Mouse (Mus musculus) megakaryocyte progenitor cell, adult 5-6 weeks (primary cell): ENCODE data around the gene Lmo7. TPM values are rescaled to one million over a fixed set of nuclear protein-coding genes. Genes with fewer than 3 reads are reported as not detected.
A peak's percentile ranks its signal among the peaks of the same experiment; 100 is the strongest.

Experiments
- ATAC-seq: replicated peaks from 2 replicates; pipeline ENCODE4 v1.8.0; 2016; ENCODE audit warnings: mild to moderate bottlenecking, moderate TSS enrichment, inconsistent platforms; ENCODE audit not compliant: poor library complexity
- total RNA-seq, 2 experiments: library from RNA; stranded (forward) in 1 of 2; stranded (reverse) in 1 of 2; fragments of 157-497, 149-512 nt in 1 of 2; fragments of 200-1000 nt in 1 of 2; gene quantifications; 2 replicates each; pipeline versions ENCODE4 v1.2.3 to v1.2.4; 2015 to 2017

Gene Lmo7
- total RNA-seq, 2 experiments from 2014 or later, result 0.44 to 0.54 TPM

DNA sequence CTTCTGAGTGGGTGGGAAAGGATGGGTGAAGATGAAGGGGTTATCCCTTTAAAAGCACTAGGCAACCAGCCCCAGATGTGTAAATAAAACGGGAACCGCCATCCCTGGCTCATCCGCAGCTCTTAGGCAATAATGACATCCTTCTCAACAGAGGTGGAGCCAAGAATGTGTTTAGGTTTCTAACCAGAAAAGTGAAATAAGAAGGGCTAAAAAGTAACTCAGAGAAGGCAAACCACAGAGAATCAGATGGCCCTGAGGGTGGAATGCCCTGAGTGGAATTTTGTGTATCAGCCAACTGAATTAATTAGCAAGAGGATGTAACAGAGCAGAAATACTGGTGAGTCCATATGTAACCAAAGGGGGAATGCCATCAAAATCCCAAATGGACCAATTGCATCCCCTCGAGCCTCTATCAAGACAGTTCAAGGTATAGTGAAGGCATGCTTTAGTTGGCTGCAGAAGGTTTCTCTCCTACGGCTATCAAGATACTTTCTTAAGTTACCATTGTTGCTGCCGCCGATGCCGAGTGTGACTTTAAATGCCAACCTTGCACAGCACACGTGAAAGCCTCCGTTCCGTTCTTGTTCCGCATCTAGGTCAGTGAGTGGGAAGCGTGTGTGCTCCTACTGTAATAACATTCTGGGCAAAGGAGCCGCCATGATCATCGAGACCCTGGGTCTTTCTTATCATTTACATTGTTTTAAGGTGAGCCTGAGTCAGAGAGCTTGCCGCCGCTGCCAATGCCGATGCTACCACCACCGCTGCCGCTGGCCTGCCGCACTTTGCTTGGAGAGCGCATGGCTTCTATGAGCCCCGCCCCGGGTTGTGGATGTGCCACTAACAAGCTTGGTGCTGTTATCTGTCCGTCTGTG lies 201.1 kb downstream of the Lmo7 start:
- ATAC-seq, result no peak

GRCm38 (mm10) chr14:101931448-101931750 lies 201.6 kb downstream of the Lmo7 start:
- ATAC-seq, result no peak

DNA sequence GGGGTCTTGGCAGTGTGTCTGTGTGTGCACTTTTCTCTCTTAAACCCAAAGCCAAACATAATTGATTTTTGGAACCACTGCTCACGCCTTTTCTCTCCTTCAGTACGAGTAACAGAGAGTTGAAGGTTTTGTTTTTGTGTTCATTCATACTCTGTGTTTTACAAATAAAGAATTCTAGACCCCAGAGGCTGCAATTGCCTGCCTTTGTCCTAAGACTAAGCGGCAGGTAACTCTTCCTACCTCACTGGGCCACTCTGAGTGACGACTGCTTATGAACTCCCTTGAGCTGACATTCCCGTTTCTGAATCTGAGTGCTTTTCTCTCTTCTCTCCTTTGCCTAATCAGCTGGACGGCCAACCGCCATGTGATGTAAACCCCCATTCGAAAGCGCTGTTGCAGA lies 203.8 kb downstream of the Lmo7 start:
- ATAC-seq, result no peak

DNA sequence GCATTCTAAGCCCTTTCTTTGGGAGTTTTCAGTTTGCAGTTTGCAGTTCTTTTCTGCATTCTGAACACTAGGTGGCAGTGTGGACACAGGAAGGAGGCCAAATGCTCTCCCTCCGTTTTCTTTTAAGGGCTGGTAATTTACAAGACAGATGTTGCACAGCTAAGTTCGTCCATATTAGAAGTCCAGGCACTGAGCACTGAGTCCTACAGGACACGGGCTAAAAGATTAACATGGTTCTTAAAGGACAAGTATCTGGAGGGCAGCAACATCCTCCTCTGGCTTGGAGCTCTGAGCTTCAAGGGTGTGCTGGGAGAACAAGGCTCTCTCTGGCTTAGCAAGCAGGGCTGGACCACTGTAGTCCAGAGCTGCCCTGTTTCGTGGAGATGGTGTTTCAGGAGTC lies 213.2 kb downstream of the Lmo7 start:
- peak; percentile 83 for ATAC-seq

DNA sequence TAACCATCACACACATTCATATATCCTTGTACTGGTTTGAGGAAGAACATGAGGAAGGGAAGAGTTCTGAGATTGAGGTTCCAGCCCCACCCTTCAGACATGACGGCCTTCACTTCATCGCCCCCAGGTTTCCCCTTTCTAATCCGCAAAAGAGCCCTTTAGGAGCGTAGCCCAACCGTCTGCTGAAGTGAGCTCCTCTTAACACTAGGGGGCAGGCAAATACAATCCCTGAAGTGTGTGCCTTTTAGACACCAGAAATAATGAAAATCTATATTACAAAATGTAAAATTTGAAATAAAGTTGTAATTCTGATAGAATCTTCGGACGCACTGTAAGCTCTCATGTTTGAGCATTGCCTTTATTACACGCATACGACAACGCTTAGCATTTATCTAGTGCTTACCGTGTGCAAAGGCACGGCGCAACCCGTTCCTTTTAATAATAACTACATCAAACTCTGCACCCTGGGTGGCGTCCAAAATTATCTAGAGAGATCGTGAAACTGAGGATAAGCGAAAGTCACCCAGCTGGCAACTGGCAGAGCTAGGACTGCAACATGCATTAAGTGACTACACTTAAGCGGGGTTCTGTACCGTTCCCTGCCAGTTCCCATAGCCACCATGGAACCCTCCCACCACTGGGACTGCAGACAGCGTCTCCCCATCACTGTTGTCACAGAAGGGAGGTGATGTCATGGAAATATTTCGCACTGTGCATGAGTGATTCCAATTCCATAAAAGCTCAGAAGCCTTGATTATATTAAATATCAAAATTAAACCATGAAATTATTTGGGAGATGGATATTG lies 217.2 kb downstream of the Lmo7 start:
- peak; percentile 78 for ATAC-seq

DNA sequence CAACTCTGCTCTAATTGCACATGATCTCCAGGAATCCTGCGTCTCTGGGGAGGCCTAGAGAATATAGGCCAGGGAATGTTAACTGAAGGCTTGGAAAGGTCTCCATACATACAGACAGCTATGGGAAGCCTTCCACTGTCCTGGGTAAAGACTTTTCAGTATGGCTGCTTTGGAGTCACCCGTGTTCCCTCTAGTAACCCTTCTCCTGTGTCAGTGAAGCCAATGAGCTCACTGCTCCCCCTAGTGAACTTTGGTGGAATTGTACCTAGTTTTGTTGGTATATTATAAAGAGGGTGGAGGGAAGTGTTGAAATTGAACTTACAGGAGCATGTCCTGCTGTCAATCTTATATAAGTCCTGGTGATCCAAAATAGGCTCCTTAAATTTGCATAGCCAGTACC lies 219.4 kb downstream of the Lmo7 start:
- peak; percentile 79 for ATAC-seq

DNA sequence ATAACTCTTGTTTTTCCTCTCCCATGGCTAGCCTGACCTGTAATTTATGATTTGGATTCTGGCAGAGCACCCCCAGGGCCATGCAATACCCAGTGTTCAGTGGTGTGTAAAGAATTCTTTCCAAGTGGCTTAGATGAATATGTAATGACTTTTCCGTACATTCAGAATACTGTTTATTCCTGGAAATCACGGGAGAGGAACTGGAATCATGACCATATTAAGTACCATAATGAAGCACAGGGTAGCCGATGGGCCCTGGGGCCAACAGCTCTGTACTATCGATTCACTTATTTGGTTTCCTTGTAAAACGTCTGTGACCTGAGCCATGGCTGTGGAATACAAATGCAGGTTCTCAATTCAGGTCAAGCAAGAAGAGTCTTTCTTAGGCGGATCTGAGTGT lies 221.3 kb downstream of the Lmo7 start:
- ATAC-seq, result no peak

DNA sequence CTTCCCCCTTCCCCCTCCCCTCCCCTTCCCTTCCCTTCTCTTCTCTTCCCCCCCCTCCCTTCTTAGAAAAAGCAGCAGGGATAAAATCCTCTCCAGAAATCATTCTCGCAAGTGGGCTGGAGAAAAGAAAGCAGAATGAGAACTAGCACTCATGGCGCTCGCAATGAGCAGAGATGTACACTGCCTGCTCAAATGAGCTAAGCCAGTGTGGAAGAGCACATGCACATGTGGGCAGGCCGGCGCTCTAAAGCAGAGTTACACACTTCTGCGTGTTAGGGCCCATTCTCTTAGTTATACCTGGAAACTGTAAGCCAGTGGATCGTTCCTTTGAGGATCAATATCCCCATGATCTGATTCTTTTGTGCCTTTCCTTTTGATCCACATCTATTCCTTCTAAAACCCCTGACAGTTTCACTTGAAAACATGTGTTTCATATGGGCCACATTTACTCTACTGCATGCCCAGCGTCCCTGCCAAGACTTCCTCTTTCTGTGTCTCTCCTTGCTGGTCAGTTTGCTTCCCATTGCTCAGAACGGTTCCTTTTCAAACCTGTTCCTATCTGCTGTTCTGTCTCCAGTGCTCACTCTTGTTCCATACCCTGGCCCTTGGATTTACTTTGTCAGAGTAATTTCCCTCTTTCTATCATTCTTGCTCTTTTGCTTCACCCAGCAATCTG lies 224.2 kb downstream of the Lmo7 start:
- ATAC-seq, result peak; percentile 79

GRCm38 (mm10) chr14:101964381-101964780 lies 234.6 kb downstream of the Lmo7 start:
- no peak for ATAC-seq

GRCm38 (mm10) chr14:101964956-101965355 lies 235.2 kb downstream of the Lmo7 start:
- no peak for ATAC-seq

GRCm38 (mm10) chr14:101972764-101973163 lies 243.0 kb downstream of the Lmo7 start:
- ATAC-seq, result no peak

GRCm38 (mm10) chr14:101973171-101973570 lies 243.4 kb downstream of the Lmo7 start:
- no peak for ATAC-seq

- ATAC-seq, result no peak
Observed at GRCm38 (mm10) chr14:101976021-101976685, 246.4 kb downstream of the Lmo7 start.

Other genes with a start within 250 kb of the Lmo7 start
- 9.4 and 11.5 TPM in 2 replicates for gene Tbc1d4, start 120.8 kb upstream of the Lmo7 start, total RNA-seq (2015)
- gene Tbc1d4, start 120.8 kb upstream of the Lmo7 start, total RNA-seq (2017), result 7.5 and 8.1 TPM in 2 replicates
- 45.3 and 59.3 TPM in 2 replicates for gene Commd6, start 89.3 kb upstream of the Lmo7 start, total RNA-seq (2015)
- 21.8 and 39.9 TPM in 2 replicates for gene Commd6, start 89.3 kb upstream of the Lmo7 start, total RNA-seq (2017)
- gene Uchl3, start 76.0 kb upstream of the Lmo7 start, total RNA-seq (2015), result 105 and 128 TPM in 2 replicates
- 56.0 and 81.0 TPM in 2 replicates for gene Uchl3, start 76.0 kb upstream of the Lmo7 start, total RNA-seq (2017)
- not detected in 2 replicates for gene Gm9922, start 143 bp upstream of the Lmo7 start, total RNA-seq (2015)
- gene Gm9922, start 143 bp upstream of the Lmo7 start, total RNA-seq (2017), result not detected in 2 replicates